Mouse (Mus musculus): ENCODE measurements at regions not wholly inside any gene's neighbourhood (a gene's known extent, or its start where the extent isn't known, plus 50 kb on each side); places are given as distances from the start of the nearest gene placed in this dataset.

DNA sequence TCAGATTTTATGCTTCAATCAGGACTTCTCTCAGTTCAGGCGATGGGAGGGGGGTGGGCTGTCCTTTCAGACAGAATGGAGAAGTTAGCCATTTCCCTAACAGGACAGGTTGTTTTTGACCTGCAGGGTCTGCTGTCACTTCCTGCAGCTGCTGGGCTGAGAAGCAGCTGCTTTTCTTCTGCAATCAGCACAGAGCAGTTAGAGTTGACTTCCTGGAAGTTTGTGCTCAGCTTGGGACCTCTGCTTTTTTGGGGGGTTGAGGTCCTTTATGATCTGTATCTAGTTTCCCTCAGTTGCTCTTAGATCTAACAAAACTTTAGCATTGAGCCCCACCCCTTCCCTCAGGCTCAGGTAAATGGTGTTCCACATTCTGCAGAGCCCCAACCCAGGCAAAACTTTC is 656.5 kb downstream of the Tmem114 start:
- Histone ChIP-seq H3K9ac (no peak overlapping the region), H3K4me2 (no peak overlapping the region), H3K9me3 (replicated peaks) (no peaks in the 10 kb centered on the region), H3K36me3 (replicated peaks) (no peaks in the 10 kb centered on the region), H3K27me3 (no peaks in the 10 kb centered on the region), H3K4me3 (replicated peaks) (no peak overlapping the region), H3K4me1 (replicated peaks) (no peaks in the 10 kb centered on the region), H3K27ac (replicated peaks) (no peak overlapping the region)
- ATAC-seq (ENCODE audit: insufficient read depth): no peak
- WGBS (ENCODE audit: insufficient replicate concordance): 23% methylated on average over 1 of the region's 1 CpGs

DNA sequence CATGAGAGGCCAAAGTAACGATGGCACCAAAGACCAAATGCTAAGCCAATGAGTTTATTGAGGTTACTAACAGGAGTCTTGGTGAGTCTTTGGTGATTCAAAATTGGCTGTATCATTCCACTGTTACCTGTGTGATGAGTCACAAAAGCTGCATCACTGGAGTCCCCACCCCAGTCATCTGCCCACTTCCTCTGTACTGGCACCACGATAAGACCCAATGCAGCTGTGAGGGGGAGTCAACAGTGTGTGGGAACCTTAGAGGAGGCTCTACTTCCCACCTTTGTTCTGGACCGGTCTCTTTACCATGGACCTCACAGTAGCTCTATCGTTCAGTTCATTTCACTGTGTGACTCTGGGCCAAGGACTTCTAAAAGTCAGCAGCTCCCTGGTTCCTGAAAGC is 657.2 kb downstream of the Tmem114 start:
- WGBS (ENCODE audit: insufficient replicate concordance): 45% methylated on average over 4 of the region's 4 CpGs
- Histone ChIP-seq H3K27me3 (no peaks in the 10 kb centered on the region), H3K9me3 (replicated peaks) (no peaks in the 10 kb centered on the region), H3K4me2 (no peak overlapping the region), H3K4me3 (replicated peaks) (no peak overlapping the region), H3K4me1 (replicated peaks) (no peaks in the 10 kb centered on the region), H3K36me3 (replicated peaks) (no peaks in the 10 kb centered on the region), H3K27ac (replicated peaks) (no peak overlapping the region), H3K9ac (no peak overlapping the region)
- ATAC-seq (ENCODE audit: insufficient read depth): no peak

- Histone ChIP-seq H3K9ac (no peak overlapping the region), H3K27me3 (no peaks in the 10 kb centered on the region), H3K9me3 (replicated peaks) (no peaks in the 10 kb centered on the region), H3K27ac (replicated peaks) (no peak overlapping the region), H3K4me2 (no peak overlapping the region), H3K4me1 (replicated peaks) (no peaks in the 10 kb centered on the region), H3K36me3 (replicated peaks) (no peaks in the 10 kb centered on the region), H3K4me3 (replicated peaks) (no peak overlapping the region)
- 47% methylated on average over 6 of the region's 6 CpGs for WGBS (ENCODE audit: insufficient replicate concordance)
- no peak for ATAC-seq (ENCODE audit: insufficient read depth)
These were observed 660.6 kb downstream of the Tmem114 start for GRCm38 (mm10) chr16:7764383-7764782.

- no peaks in the 10 kb centered on the region for H3K27me3 ChIP-seq
- H3K36me3 ChIP-seq (replicated peaks): no peaks in the 10 kb centered on the region
- 41% methylated on average over 2 of the region's 2 CpGs for WGBS (ENCODE audit: insufficient replicate concordance)
- no peaks in the 10 kb centered on the region for H3K9me3 ChIP-seq (replicated peaks)
- H3K27ac ChIP-seq (replicated peaks): no peak overlapping the region
- no peak overlapping the region for H3K4me3 ChIP-seq (replicated peaks)
- H3K9ac ChIP-seq: no peak overlapping the region
- H3K4me1 ChIP-seq (replicated peaks): no peaks in the 10 kb centered on the region
- no peak for ATAC-seq (ENCODE audit: insufficient read depth)
- no peak overlapping the region for H3K4me2 ChIP-seq
These were observed 696.8 kb downstream of the Tmem114 start for GRCm38 (mm10) chr16:7728186-7728585.

DNA sequence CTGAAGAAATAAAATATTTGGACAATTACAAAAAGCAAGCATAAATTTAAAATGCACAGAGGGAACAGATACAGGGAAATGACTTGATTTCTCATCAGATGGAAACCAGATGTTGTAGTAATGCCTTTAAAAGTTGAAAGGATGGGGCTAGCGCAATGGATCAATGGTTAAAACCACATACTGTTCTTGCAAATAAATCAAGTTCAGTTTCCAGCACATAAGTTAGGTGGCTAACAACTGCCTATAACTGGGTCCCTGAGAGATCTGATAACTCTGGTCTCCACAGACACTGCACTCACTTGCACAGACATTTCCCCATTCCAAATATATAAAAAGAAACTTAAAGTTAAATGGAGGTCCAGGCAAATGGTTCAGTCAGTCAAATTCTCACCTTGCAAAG is 699.7 kb downstream of the Tmem114 start:
- WGBS (ENCODE audit: insufficient replicate concordance): 67% methylated on average over 1 of the region's 1 CpGs
- no peak for ATAC-seq (ENCODE audit: insufficient read depth)
- H3K9ac ChIP-seq: no peak overlapping the region
- no peaks in the 10 kb centered on the region for H3K9me3 ChIP-seq (replicated peaks)
- H3K4me1 ChIP-seq (replicated peaks): no peaks in the 10 kb centered on the region
- H3K4me2 ChIP-seq: no peak overlapping the region
- no peak overlapping the region for H3K27ac ChIP-seq (replicated peaks)
- no peaks in the 10 kb centered on the region for H3K27me3 ChIP-seq
- H3K36me3 ChIP-seq (replicated peaks): no peaks in the 10 kb centered on the region
- H3K4me3 ChIP-seq (replicated peaks): no peak overlapping the region

DNA sequence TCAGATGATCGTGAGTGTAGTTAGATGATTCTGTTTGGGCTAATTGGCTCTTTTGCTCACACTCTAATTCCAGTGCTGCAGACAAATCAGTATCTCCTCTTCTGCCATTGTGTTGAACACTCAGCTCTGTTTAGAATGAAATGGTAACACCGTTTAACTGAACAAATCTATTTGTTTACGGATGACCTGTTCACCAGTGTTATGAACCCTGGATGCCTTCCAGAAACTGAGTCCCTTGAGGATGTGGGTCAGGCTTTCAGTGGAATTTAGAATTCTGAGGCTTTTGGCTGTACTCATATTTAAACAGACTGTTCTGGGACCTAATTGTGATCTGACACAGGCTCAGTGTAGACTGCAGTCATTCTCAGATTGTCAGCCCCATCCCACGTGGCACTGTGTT is 723.5 kb downstream of the Tmem114 start:
- no peaks in the 10 kb centered on the region for H3K4me1 ChIP-seq (replicated peaks)
- H3K27me3 ChIP-seq: no peaks in the 10 kb centered on the region
- H3K27ac ChIP-seq (replicated peaks): no peak overlapping the region
- H3K4me3 ChIP-seq (replicated peaks): no peak overlapping the region
- no peaks in the 10 kb centered on the region for H3K36me3 ChIP-seq (replicated peaks)
- H3K9ac ChIP-seq: no peak overlapping the region
- ATAC-seq (ENCODE audit: insufficient read depth): no peak
- 50% methylated on average over 4 of the region's 4 CpGs for WGBS (ENCODE audit: insufficient replicate concordance)
- no peaks in the 10 kb centered on the region for H3K9me3 ChIP-seq (replicated peaks)
- H3K4me2 ChIP-seq: no peak overlapping the region

DNA sequence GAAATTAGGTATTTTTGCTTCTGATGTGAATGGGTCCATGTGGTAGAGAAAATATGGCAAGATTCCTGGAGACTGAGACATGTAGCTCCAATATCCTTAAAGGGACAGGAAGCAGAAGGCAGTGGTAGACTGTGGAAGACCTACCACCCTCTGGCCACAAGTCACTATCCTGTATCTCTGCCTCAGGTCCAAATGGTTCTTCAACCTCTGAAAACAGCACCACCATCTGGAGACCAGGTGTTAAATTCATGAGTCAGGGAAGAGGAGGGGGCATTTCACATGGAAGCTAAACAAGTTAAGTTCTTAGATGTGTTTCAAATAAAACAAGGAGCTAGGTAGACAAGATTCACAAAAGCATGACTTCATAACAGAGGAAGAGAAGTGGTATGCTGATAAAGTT is 739.5 kb downstream of the Tmem114 start:
- Histone ChIP-seq H3K36me3 (replicated peaks) (no peaks in the 10 kb centered on the region), H3K27me3 (no peaks in the 10 kb centered on the region), H3K4me3 (replicated peaks) (no peak overlapping the region), H3K9ac (no peak overlapping the region), H3K4me1 (replicated peaks) (no peaks in the 10 kb centered on the region), H3K4me2 (no peak overlapping the region), H3K27ac (replicated peaks) (no peak overlapping the region), H3K9me3 (replicated peaks) (no peaks in the 10 kb centered on the region)
- ATAC-seq (ENCODE audit: insufficient read depth): no peak

- no peak overlapping the region for H3K4me2 ChIP-seq
- no peak overlapping the region for H3K27ac ChIP-seq (replicated peaks)
- no peak overlapping the region for H3K4me3 ChIP-seq (replicated peaks)
- WGBS (ENCODE audit: insufficient replicate concordance): 10% methylated on average over 2 of the region's 2 CpGs
- H3K27me3 ChIP-seq: no peaks in the 10 kb centered on the region
- H3K4me1 ChIP-seq (replicated peaks): no peaks in the 10 kb centered on the region
- H3K9ac ChIP-seq: no peak overlapping the region
- no peaks in the 10 kb centered on the region for H3K36me3 ChIP-seq (replicated peaks)
- no peaks in the 10 kb centered on the region for H3K9me3 ChIP-seq (replicated peaks)
- ATAC-seq (ENCODE audit: insufficient read depth): no peak
These were observed 758.8 kb downstream of the Tmem114 start for GRCm38 (mm10) chr16:7666096-7666495.

DNA sequence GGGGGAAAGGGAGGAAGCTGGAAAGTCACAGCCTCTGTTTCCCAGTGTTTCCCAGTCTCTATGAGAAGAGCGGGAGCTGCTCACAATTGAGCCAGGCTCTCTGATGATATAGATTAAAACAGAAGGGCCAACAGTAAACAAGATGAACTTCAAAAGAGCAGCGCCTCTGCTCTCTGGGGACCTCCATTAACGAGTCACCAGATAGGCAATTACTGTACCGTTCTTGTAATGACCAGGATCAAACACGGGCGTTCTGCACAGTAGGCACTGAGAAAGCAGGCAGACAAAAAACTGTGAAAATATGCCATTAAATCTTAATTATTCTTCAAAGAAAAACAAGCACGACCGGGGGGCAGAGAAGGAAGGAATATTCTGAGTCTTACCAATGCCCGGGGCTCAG is 766.8 kb downstream of the Tmem114 start:
- no peaks in the 10 kb centered on the region for H3K27me3 ChIP-seq
- no peak overlapping the region for H3K9ac ChIP-seq
- no peaks in the 10 kb centered on the region for H3K4me1 ChIP-seq (replicated peaks)
- WGBS (ENCODE audit: insufficient replicate concordance): 55% methylated on average over 9 of the region's 9 CpGs
- H3K27ac ChIP-seq (replicated peaks): no peak overlapping the region
- H3K4me3 ChIP-seq (replicated peaks): no peak overlapping the region
- H3K36me3 ChIP-seq (replicated peaks): no peaks in the 10 kb centered on the region
- no peaks in the 10 kb centered on the region for H3K9me3 ChIP-seq (replicated peaks)
- no peak for ATAC-seq (ENCODE audit: insufficient read depth)
- no peak overlapping the region for H3K4me2 ChIP-seq

GRCm38 (mm10) chr16:7654451-7654850 is 770.5 kb downstream of the Tmem114 start:
- 72% methylated on average over 6 of the region's 6 CpGs for WGBS (ENCODE audit: insufficient replicate concordance)

DNA sequence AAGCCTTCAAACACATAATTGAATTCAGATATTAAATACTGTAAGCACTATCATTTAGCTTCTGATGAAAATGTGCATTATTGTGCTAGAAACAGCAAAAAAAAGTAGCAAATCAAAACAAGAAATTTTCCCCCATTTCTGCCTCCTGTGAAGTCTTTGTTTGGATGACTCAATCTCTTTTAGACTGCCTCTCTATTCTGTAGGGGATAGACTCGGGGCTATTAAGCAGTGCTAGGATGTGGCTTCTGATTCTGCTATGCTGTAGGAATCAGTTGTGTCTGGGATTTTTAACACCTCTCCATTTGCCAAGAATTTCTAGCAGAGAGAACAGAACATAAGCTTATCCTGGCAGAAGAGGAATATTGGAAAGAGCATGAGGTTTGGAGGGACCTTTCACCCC is 775.2 kb downstream of the Tmem114 start:
- H3K9ac ChIP-seq: no peak overlapping the region
- no peak overlapping the region for H3K4me3 ChIP-seq (replicated peaks)
- H3K27ac ChIP-seq (replicated peaks): no peak overlapping the region
- H3K4me2 ChIP-seq: no peak overlapping the region
- H3K27me3 ChIP-seq: no peaks in the 10 kb centered on the region
- no peak for ATAC-seq (ENCODE audit: insufficient read depth)
- no peaks in the 10 kb centered on the region for H3K9me3 ChIP-seq (replicated peaks)
- 39% methylated on average over 1 of the region's 1 CpGs for WGBS (ENCODE audit: insufficient replicate concordance)
- no peaks in the 10 kb centered on the region for H3K4me1 ChIP-seq (replicated peaks)
- no peaks in the 10 kb centered on the region for H3K36me3 ChIP-seq (replicated peaks)

More at GRCm38 (mm10) chr16:7654451-7654850, 770.5 kb downstream of the Tmem114 start:
- Histone ChIP-seq H3K4me1 (replicated peaks) (no peaks in the 10 kb centered on the region), H3K27ac (replicated peaks) (no peak overlapping the region), H3K4me3 (replicated peaks) (no peak overlapping the region), H3K9me3 (replicated peaks) (no peaks in the 10 kb centered on the region), H3K27me3 (no peaks in the 10 kb centered on the region), H3K4me2 (no peak overlapping the region), H3K36me3 (replicated peaks) (no peaks in the 10 kb centered on the region), H3K9ac (no peak overlapping the region)
- no peak for ATAC-seq (ENCODE audit: insufficient read depth)

DNA sequence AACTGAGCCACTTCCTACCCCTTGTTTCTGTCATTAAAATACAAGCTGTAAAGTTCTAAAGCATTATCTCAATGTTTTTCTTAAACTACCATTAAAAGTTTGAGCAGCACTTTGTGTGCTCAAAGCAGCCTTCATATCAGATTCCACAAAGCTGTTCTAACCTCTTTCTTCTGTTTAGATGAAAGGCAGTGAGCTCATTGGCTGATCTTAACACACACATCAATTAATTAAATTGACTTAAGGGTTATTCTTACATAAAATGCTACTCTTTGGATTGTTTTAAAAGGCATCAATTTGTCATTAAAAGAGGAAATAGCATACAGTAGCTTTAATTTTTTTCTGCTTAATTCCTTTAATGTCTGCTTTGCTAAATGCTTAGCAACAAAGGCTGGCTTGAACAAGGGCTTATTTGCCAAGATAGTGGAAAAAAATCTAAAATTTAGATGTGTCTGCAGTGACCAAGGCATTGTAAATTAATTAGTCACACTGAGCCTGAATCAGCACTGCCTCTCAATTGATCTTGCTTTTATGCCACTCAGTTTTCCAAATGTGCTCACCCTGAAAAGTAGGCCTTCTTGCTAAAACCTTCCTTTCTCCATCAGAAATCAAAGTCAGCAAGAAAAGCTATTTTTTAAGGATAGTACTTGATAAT is 777.5 kb downstream of the Tmem114 start:
- H3K27ac ChIP-seq (replicated peaks): no peak overlapping the region
- H3K9ac ChIP-seq: no peak overlapping the region
- H3K4me3 ChIP-seq (replicated peaks): no peak overlapping the region
- no peak overlapping the region for H3K4me2 ChIP-seq
- H3K4me1 ChIP-seq (replicated peaks): no peaks in the 10 kb centered on the region
- H3K9me3 ChIP-seq (replicated peaks): no peaks in the 10 kb centered on the region
- no peak for ATAC-seq (ENCODE audit: insufficient read depth)
- H3K27me3 ChIP-seq: no peaks in the 10 kb centered on the region
- H3K36me3 ChIP-seq (replicated peaks): no peaks in the 10 kb centered on the region

Measured in liver, embryonic 15.5 days (tissue).